Mouse (Mus musculus) kidney, postnatal 14 days (tissue): Measurements from ENCODE around the gene Cops7b.
"Not testable (repeated sequence)": the region's sequence is repeated elsewhere in the genome, so short reads cannot be mapped to it uniquely, and the experiment has no call there.

Experiments used
- DNase-seq: peaks from one replicate; pipeline ENCODE4 v3.0.0; 2022; ENCODE audit warnings: mixed read lengths

Cops7b gene

GRCm38 (mm10) chr1:86582451-86583096 is at the start of gene Cops7b, which contains the start of gene Pde6d:
Cops7b (plus strand) TSS chr1:86582904.
Pde6d (minus strand) TSS chr1:86582629.
- DNase-seq = peak; percentile 97

- DNase-seq = no peak
These were observed 49.1 kb upstream of the Cops7b start for GRCm38 (mm10) chr1:86533411-86534130.

- DNase-seq = no peak
These were observed 44.3 kb upstream of the Cops7b start for GRCm38 (mm10) chr1:86538383-86538782.

GRCm38 (mm10) chr1:86539583-86539982 is 43.1 kb upstream of the Cops7b start:
- DNase-seq = not testable (repeated sequence)

- no peak for DNase-seq
These were observed 40.1 kb upstream of the Cops7b start for GRCm38 (mm10) chr1:86542584-86542983.

- no peak for DNase-seq
These were observed 35.9 kb upstream of the Cops7b start for GRCm38 (mm10) chr1:86546797-86547196.

GRCm38 (mm10) chr1:86551299-86551698 is 31.4 kb upstream of the Cops7b start:
- DNase-seq = no peak

GRCm38 (mm10) chr1:86551877-86552276 is 30.8 kb upstream of the Cops7b start:
- no peak for DNase-seq

- DNase-seq = no peak
These were observed 27.0 kb upstream of the Cops7b start for GRCm38 (mm10) chr1:86555665-86556064.

- no peak for DNase-seq
These were observed 24.8 kb upstream of the Cops7b start for GRCm38 (mm10) chr1:86557872-86558271.

GRCm38 (mm10) chr1:86559232-86559631 is 23.5 kb upstream of the Cops7b start:
- no peak for DNase-seq

- DNase-seq = no peak
These were observed 20.0 kb upstream of the Cops7b start for GRCm38 (mm10) chr1:86562663-86563062.

GRCm38 (mm10) chr1:86568409-86568808 is 14.3 kb upstream of the Cops7b start:
- DNase-seq = no peak

GRCm38 (mm10) chr1:86569292-86569860 is 13.3 kb upstream of the Cops7b start:
- no peak for DNase-seq

- DNase-seq = no peak
These were observed 11.3 kb upstream of the Cops7b start for GRCm38 (mm10) chr1:86571381-86571780.

GRCm38 (mm10) chr1:86571941-86572340 is 10.8 kb upstream of the Cops7b start:
- no peak for DNase-seq

GRCm38 (mm10) chr1:86580426-86580825 is 2.3 kb upstream of the Cops7b start:
- DNase-seq = no peak

GRCm38 (mm10) chr1:86581692-86582450 is 833 bp upstream of the Cops7b start:
- DNase-seq = peak; percentile 34

- no peak for DNase-seq
These were observed 1.0 kb downstream of the Cops7b start for GRCm38 (mm10) chr1:86583709-86584108.

GRCm38 (mm10) chr1:86586992-86587391 is 4.3 kb downstream of the Cops7b start:
- DNase-seq = peak; percentile 84

- DNase-seq = no peak
These were observed 11.8 kb downstream of the Cops7b start for GRCm38 (mm10) chr1:86594539-86594938.

GRCm38 (mm10) chr1:86595315-86595714 is 12.6 kb downstream of the Cops7b start:
- DNase-seq = no peak

- no peak for DNase-seq
These were observed 13.8 kb downstream of the Cops7b start for GRCm38 (mm10) chr1:86596512-86596911.
